Mouse (Mus musculus): ENCODE measurements at regions not wholly inside any gene's neighbourhood (a gene's known extent, or its start where the extent isn't known, plus 50 kb on each side); places are given as distances from the start of the nearest gene placed in this dataset.

DNA sequence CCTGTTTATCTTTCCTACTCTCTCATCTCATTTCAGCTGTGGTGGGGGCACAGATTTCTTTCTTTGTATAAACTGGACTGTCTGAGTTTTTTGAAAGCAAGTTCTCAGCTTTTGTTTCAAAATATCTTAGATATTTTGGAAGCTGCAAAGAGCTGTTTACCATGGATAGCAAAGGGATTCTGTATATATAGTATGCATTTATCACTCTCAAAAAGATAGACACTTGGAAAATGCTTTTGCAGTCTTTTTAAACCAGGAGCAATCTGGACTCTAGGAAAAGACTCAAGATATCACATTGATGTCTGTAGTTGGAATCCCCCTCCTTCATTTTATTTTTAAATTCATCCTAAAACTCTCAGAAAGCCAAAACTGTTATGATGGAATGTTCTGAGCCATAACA is 177.9 kb upstream of the Gm9972 start:
- Histone ChIP-seq H3K27me3 (ENCODE audit: control insufficient read depth, insufficient read depth, low read length) (no peaks in the 10 kb centered on the region), H3K4me1 (ENCODE audit: control insufficient read depth, insufficient read depth, low read length) (no peaks in the 10 kb centered on the region), H3K36me3 (ENCODE audit: control insufficient read depth, insufficient read depth, low read length) (no peaks in the 10 kb centered on the region), H3K4me2 (ENCODE audit: low read depth) (no peak overlapping the region), H3K27ac (ENCODE audit: low read depth, low read length) (no peak overlapping the region), H3K9ac (ENCODE audit: low read length) (no peak overlapping the region), H3K9me3 (ENCODE audit: control insufficient read depth, low read length) (no peaks in the 10 kb centered on the region), H3K4me3 (ENCODE audit: low read depth, low read length) (no peak overlapping the region)
- DNase-seq (ENCODE audit: low spot score) (no peak), ATAC-seq (ENCODE audit: insufficient read depth, low FRiP score, low TSS enrichment) (no peak)

GRCm38 (mm10) chr11:42874056-42874455 is 161.5 kb upstream of the Gm9972 start:
- DNase-seq (ENCODE audit: low spot score) (no peak), ATAC-seq (ENCODE audit: insufficient read depth, low FRiP score, low TSS enrichment) (no peak)
- Histone ChIP-seq H3K36me3 (ENCODE audit: control insufficient read depth, insufficient read depth, low read length) (no peaks in the 10 kb centered on the region), H3K4me2 (ENCODE audit: low read depth) (no peak overlapping the region), H3K4me3 (ENCODE audit: low read depth, low read length) (no peak overlapping the region), H3K4me1 (ENCODE audit: control insufficient read depth, insufficient read depth, low read length) (no peaks in the 10 kb centered on the region), H3K9me3 (ENCODE audit: control insufficient read depth, low read length) (no peaks in the 10 kb centered on the region), H3K9ac (ENCODE audit: low read length) (no peak overlapping the region), H3K27me3 (ENCODE audit: control insufficient read depth, insufficient read depth, low read length) (no peaks in the 10 kb centered on the region), H3K27ac (ENCODE audit: low read depth, low read length) (no peak overlapping the region)
- WGBS: 90% methylated on average over 2 of the region's 2 CpGs

DNA sequence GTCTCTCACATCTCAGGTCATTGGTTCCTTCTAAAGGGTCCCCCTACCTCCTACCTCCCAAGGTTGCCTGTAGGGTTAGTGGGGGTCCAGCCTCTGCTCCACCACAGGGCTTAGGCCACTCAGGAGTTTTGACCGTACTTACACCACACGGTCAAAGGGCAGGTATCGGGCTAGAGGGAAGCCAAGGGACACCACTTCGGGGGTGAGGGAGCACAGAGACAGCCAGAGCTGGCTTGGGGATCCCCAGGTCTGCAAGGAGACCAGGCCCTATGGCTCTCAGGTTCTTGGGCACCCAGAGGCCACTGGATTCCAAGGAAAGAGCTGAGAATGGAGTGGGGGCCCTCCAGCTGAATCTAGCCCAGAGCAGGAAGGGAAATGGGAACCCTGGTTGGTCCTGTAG is 135.5 kb upstream of the Gm9972 start:
- no peak overlapping the region for H3K27ac ChIP-seq (ENCODE audit: low read depth, low read length)
- no peak overlapping the region for H3K4me3 ChIP-seq (ENCODE audit: low read depth, low read length)
- 87% methylated on average over 4 of the region's 4 CpGs for WGBS
- no peaks in the 10 kb centered on the region for H3K27me3 ChIP-seq (ENCODE audit: control insufficient read depth, insufficient read depth, low read length)
- ATAC-seq (ENCODE audit: insufficient read depth, low FRiP score, low TSS enrichment) (no peak), DNase-seq (ENCODE audit: low spot score) (no peak)
- no peaks in the 10 kb centered on the region for H3K36me3 ChIP-seq (ENCODE audit: control insufficient read depth, insufficient read depth, low read length)
- H3K4me1 ChIP-seq (ENCODE audit: control insufficient read depth, insufficient read depth, low read length): no peaks in the 10 kb centered on the region
- no peak overlapping the region for H3K9ac ChIP-seq (ENCODE audit: low read length)
- no peak overlapping the region for H3K4me2 ChIP-seq (ENCODE audit: low read depth)
- H3K9me3 ChIP-seq (ENCODE audit: control insufficient read depth, low read length): no peaks in the 10 kb centered on the region

GRCm38 (mm10) chr11:42903459-42904012 is 132.0 kb upstream of the Gm9972 start:
- no peak overlapping the region for H3K4me3 ChIP-seq (ENCODE audit: low read depth, low read length)
- H3K9me3 ChIP-seq (ENCODE audit: control insufficient read depth, low read length): no peaks in the 10 kb centered on the region
- no peak overlapping the region for H3K4me2 ChIP-seq (ENCODE audit: low read depth)
- no peak overlapping the region for H3K9ac ChIP-seq (ENCODE audit: low read length)
- WGBS: 77% methylated on average over 5 of the region's 5 CpGs
- no peaks in the 10 kb centered on the region for H3K27me3 ChIP-seq (ENCODE audit: control insufficient read depth, insufficient read depth, low read length)
- no peak for DNase-seq (ENCODE audit: low spot score)
- H3K4me1 ChIP-seq (ENCODE audit: control insufficient read depth, insufficient read depth, low read length): no peaks in the 10 kb centered on the region
- ATAC-seq (ENCODE audit: insufficient read depth, low FRiP score, low TSS enrichment): no peak
- H3K27ac ChIP-seq (ENCODE audit: low read depth, low read length): no peak overlapping the region
- no peaks in the 10 kb centered on the region for H3K36me3 ChIP-seq (ENCODE audit: control insufficient read depth, insufficient read depth, low read length)

GRCm38 (mm10) chr11:42905561-42905960 is 130.0 kb upstream of the Gm9972 start:
- Histone ChIP-seq H3K9ac (ENCODE audit: low read length) (no peak overlapping the region), H3K27ac (ENCODE audit: low read depth, low read length) (no peak overlapping the region), H3K36me3 (ENCODE audit: control insufficient read depth, insufficient read depth, low read length) (no peaks in the 10 kb centered on the region), H3K4me2 (ENCODE audit: low read depth) (no peak overlapping the region), H3K9me3 (ENCODE audit: control insufficient read depth, low read length) (no peaks in the 10 kb centered on the region), H3K4me3 (ENCODE audit: low read depth, low read length) (no peak overlapping the region), H3K27me3 (ENCODE audit: control insufficient read depth, insufficient read depth, low read length) (no peaks in the 10 kb centered on the region), H3K4me1 (ENCODE audit: control insufficient read depth, insufficient read depth, low read length) (no peaks in the 10 kb centered on the region)
- no peak for ATAC-seq (ENCODE audit: insufficient read depth, low FRiP score, low TSS enrichment)
- no peak for DNase-seq (ENCODE audit: low spot score)
- 78% methylated on average over 2 of the region's 2 CpGs for WGBS

- DNase-seq (ENCODE audit: low spot score) (no peak), ATAC-seq (ENCODE audit: insufficient read depth, low FRiP score, low TSS enrichment) (no peak)
- Histone ChIP-seq H3K4me2 (ENCODE audit: low read depth) (no peak overlapping the region), H3K27ac (ENCODE audit: low read depth, low read length) (no peak overlapping the region), H3K27me3 (ENCODE audit: control insufficient read depth, insufficient read depth, low read length) (no peaks in the 10 kb centered on the region), H3K9ac (ENCODE audit: low read length) (no peak overlapping the region), H3K36me3 (ENCODE audit: control insufficient read depth, insufficient read depth, low read length) (no peaks in the 10 kb centered on the region), H3K4me3 (ENCODE audit: low read depth, low read length) (no peak overlapping the region), H3K9me3 (ENCODE audit: control insufficient read depth, low read length) (no peaks in the 10 kb centered on the region), H3K4me1 (ENCODE audit: control insufficient read depth, insufficient read depth, low read length) (no peaks in the 10 kb centered on the region)
- 93% methylated on average over 3 of the region's 3 CpGs for WGBS
These were observed 129.5 kb upstream of the Gm9972 start for GRCm38 (mm10) chr11:42906020-42906419.

DNA sequence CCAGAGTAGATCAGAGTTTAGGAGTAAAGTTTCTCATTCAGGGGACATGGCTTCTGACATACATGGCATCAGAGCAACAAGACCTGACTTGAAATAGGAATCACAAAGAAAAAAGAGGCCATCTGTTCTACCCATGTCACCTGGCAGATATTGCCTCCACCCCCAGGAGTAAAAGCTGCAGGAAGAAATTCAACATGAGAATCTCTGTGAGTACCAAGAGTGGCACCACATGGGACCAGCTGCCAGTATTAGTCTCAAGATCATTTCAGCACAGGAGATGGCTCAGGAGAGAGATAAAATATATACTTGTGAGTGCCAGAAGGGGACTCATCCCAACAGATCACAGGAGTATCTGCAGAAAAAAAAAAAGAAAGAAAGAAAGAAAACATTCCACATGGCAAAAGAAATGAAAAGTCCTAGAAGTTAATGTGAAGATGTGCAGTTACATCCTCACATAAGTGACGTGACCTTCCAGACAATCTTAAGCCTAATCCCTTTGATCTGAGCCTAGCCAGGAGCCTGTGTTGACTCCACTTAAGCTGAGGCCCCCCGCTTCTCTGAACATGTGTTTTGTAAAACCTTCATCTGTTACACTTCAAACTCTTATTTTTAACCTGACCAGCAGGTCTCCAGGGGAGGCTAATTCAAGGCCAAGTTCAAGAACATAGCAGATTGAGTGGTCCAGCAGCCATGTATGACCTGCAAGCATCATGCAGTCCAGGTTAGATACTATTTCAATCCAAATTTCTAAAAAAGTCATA is 118.9 kb upstream of the Gm9972 start:
- DNase-seq (ENCODE audit: low spot score) (no peak), ATAC-seq (ENCODE audit: insufficient read depth, low FRiP score, low TSS enrichment) (no peak)
- no peak overlapping the region for H3K27ac ChIP-seq (ENCODE audit: low read depth, low read length)
- no peak overlapping the region for H3K9ac ChIP-seq (ENCODE audit: low read length)
- no peaks in the 10 kb centered on the region for H3K36me3 ChIP-seq (ENCODE audit: control insufficient read depth, insufficient read depth, low read length)
- 69% methylated on average over 2 of the region's 2 CpGs for WGBS
- no peaks in the 10 kb centered on the region for H3K27me3 ChIP-seq (ENCODE audit: control insufficient read depth, insufficient read depth, low read length)
- no peaks in the 10 kb centered on the region for H3K4me1 ChIP-seq (ENCODE audit: control insufficient read depth, insufficient read depth, low read length)
- H3K4me3 ChIP-seq (ENCODE audit: low read depth, low read length): no peak overlapping the region
- H3K9me3 ChIP-seq (ENCODE audit: control insufficient read depth, low read length): no peaks in the 10 kb centered on the region
- no peak overlapping the region for H3K4me2 ChIP-seq (ENCODE audit: low read depth)

DNA sequence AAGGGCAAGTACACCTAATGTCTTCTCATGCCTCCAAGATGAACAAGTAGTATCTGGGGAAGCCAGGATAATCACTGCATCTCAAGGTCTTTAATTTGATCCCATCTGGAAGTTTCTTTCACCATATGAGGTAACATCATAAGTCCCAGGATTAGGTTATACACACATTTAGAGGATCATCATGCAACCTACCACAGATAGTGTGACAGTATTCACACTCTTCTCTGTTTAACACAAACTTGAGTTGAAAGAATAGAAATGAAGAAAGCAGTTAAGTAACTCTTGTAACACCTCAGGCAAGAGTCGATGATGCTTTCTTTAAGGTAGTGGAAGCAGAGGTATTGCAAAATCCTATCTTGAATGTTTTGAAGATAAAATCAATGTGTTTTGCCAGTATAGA is 116.3 kb upstream of the Gm9972 start:
- DNase-seq (ENCODE audit: low spot score) (no peak), ATAC-seq (ENCODE audit: insufficient read depth, low FRiP score, low TSS enrichment) (no peak)
- H3K4me3 ChIP-seq (ENCODE audit: low read depth, low read length): no peak overlapping the region
- 91% methylated on average over 1 of the region's 1 CpGs for WGBS
- H3K4me1 ChIP-seq (ENCODE audit: control insufficient read depth, insufficient read depth, low read length): no peaks in the 10 kb centered on the region
- H3K9me3 ChIP-seq (ENCODE audit: control insufficient read depth, low read length): no peaks in the 10 kb centered on the region
- no peaks in the 10 kb centered on the region for H3K36me3 ChIP-seq (ENCODE audit: control insufficient read depth, insufficient read depth, low read length)
- H3K9ac ChIP-seq (ENCODE audit: low read length): no peak overlapping the region
- H3K27me3 ChIP-seq (ENCODE audit: control insufficient read depth, insufficient read depth, low read length): no peaks in the 10 kb centered on the region
- no peak overlapping the region for H3K27ac ChIP-seq (ENCODE audit: low read depth, low read length)
- H3K4me2 ChIP-seq (ENCODE audit: low read depth): no peak overlapping the region

- no peaks in the 10 kb centered on the region for H3K36me3 ChIP-seq (ENCODE audit: control insufficient read depth, insufficient read depth, low read length)
- H3K4me1 ChIP-seq (ENCODE audit: control insufficient read depth, insufficient read depth, low read length): no peaks in the 10 kb centered on the region
- 78% methylated on average over 5 of the region's 5 CpGs for WGBS
- DNase-seq (ENCODE audit: low spot score) (no peak), ATAC-seq (ENCODE audit: insufficient read depth, low FRiP score, low TSS enrichment) (no peak)
- no peak overlapping the region for H3K9ac ChIP-seq (ENCODE audit: low read length)
- no peak overlapping the region for H3K4me3 ChIP-seq (ENCODE audit: low read depth, low read length)
- H3K27ac ChIP-seq (ENCODE audit: low read depth, low read length): no peak overlapping the region
- no peaks in the 10 kb centered on the region for H3K9me3 ChIP-seq (ENCODE audit: control insufficient read depth, low read length)
- H3K4me2 ChIP-seq (ENCODE audit: low read depth): no peak overlapping the region
- no peaks in the 10 kb centered on the region for H3K27me3 ChIP-seq (ENCODE audit: control insufficient read depth, insufficient read depth, low read length)
These were observed 108.4 kb upstream of the Gm9972 start for GRCm38 (mm10) chr11:42927156-42927555.
